Mouse (Mus musculus) bone marrow macrophage, adult 2 months (primary cell): Measurements from ENCODE around the gene Safb. TPM values are rescaled to one million over a fixed set of nuclear protein-coding genes. Genes with fewer than 3 reads are reported as not detected.

Experiments
- H3K27ac ChIP-seq: 2 replicates; pipeline ENCODE4 v1.5.1; 2012; ENCODE audit warnings: low read depth, low read length; ENCODE audit not compliant: insufficient read depth
- H3K4me1 ChIP-seq: 2 replicates; pipeline ENCODE4 v1.6.1; 2012; ENCODE audit warnings: low read length; ENCODE audit not compliant: control insufficient read depth, insufficient read depth
- H3K4me3 ChIP-seq: 2 replicates; pipeline ENCODE4 v1.5.1; 2012; ENCODE audit warnings: mild to moderate bottlenecking, low read length, moderate library complexity; ENCODE audit not compliant: insufficient read depth
- CTCF ChIP-seq: IDR thresholded peaks from 2 replicates; pipeline ENCODE4 v1.5.1; 2012; ENCODE audit warnings: low read depth, mild to moderate bottlenecking, low read length, moderate library complexity
- POLR2A ChIP-seq: IDR thresholded peaks from 2 replicates; pipeline ENCODE4 v1.6.1; 2012; ENCODE audit warnings: mild to moderate bottlenecking, low read depth, low read length, borderline replicate concordance
- polyA plus RNA-seq: library from polyadenylated mRNA; stranded (reverse); fragments of >200 nt; gene quantifications from 2 replicates; pipeline ENCODE4 v1.2.4, GENCODE M21; 2012; ENCODE audit not compliant: missing spikeins, insufficient read depth, insufficient read length

Safb gene
- polyA plus RNA-seq, 1 experiment = 75.6 TPM

- no peak overlapping the region for H3K27ac ChIP-seq
- H3K4me3 ChIP-seq = no peak overlapping the region
- 0 out of 2 replicates have a peak, but pooled peaks cover 2% of the 10 kb centered on the region for H3K4me1 ChIP-seq
- TF ChIP-seq CTCF = no peak
Observed at GRCm38 (mm10) chr17:56546576-56546975, 38.0 kb upstream of the Safb start.

DNA sequence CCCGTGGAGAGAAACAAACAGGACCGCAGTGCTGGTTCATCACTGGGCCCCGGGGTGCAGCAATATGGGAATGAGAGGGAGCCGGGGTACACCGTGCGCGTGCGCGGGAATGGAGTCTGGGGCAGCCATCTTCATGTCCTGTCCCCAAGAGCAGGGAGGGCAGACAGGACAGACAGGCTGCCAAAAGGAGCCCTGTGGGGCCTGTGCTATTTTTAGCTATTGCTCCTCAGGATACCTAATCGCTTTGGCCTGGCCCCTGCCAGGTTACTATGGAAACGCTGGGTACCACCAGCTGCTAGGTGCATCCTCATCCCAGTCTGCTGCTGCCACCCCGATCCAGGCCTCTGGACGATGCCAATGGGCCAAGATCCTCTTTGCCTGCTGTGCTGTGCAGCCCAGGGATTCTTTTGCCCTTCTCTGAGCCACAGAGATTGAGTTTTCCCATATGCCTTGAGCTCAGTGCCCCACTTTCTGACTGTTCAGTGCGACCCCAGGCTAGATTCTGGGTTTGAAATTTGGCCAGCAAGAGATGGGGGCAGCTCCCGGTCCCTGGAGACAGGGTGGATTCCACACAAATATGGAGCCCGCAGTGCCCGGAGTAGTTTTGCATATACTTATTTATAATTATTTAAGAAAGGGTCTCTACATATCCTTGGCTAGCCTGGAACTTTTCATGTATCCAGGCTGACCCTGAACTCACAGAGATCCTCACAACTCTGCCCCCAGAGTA lies 37.3 kb upstream of the Safb start:
- 0 out of 2 replicates have a peak, but pooled peaks cover 2% of the 10 kb centered on the region for H3K4me1 ChIP-seq
- no peak overlapping the region for H3K27ac ChIP-seq
- H3K4me3 ChIP-seq = no peak overlapping the region
- TF ChIP-seq CTCF (no peak), POLR2A (no peak)

- TF ChIP-seq POLR2A = no peak
- TF ChIP-seq CTCF = no peak
- no peak overlapping the region for H3K27ac ChIP-seq
Observed at GRCm38 (mm10) chr17:56547846-56548604, 36.6 kb upstream of the Safb start.

DNA sequence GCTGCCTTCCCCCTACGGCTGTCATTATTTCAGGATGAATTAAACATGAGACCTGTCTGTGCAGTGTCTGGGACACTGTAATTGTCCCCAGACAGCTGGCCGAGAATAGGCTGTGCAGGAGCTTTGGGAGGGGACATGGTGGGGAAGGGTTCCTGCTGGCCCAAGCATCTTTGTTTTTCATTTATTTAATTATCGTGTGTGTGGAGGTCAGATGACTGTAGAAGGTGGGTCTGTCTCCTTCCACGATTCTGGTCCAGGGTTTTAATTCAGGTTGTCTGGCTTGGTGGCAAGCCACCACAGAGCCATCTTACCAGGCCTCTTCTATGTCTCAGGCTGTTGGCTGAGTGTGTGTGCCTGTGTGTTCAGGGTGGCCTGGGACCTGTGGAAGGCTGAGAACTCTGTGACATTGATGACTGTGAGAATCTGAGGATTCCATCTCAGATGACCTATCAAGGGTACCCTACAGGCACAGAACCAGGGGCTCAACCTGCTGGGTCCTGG lies 36.0 kb upstream of the Safb start:
- 0 out of 2 replicates have a peak, but pooled peaks cover 2% of the 10 kb centered on the region for H3K4me1 ChIP-seq
- H3K27ac ChIP-seq = no peak overlapping the region
- TF ChIP-seq POLR2A = no peak
- no peak for TF ChIP-seq CTCF
- no peak overlapping the region for H3K4me3 ChIP-seq

More at GRCm38 (mm10) chr17:56547846-56548604, 36.6 kb upstream of the Safb start:
- Histone ChIP-seq H3K4me3 (no peak overlapping the region), H3K4me1 (0 out of 2 replicates have a peak, but pooled peaks cover 2% of the 10 kb centered on the region)

- Histone ChIP-seq H3K27ac (no peak overlapping the region), H3K4me3 (no peak overlapping the region), H3K4me1 (0 out of 2 replicates have a peak, but pooled peaks cover 2% of the 10 kb centered on the region)
- no peak for TF ChIP-seq CTCF
- no peak for TF ChIP-seq POLR2A
Observed at GRCm38 (mm10) chr17:56550784-56551475, 33.7 kb upstream of the Safb start.

GRCm38 (mm10) chr17:56551841-56552581 lies 32.6 kb upstream of the Safb start:
- Histone ChIP-seq H3K27ac (no peak overlapping the region), H3K4me3 (no peak overlapping the region), H3K4me1 (0 out of 2 replicates have a peak, but pooled peaks cover 2% of the 10 kb centered on the region)
- TF ChIP-seq CTCF (no peak), POLR2A (no peak)

DNA sequence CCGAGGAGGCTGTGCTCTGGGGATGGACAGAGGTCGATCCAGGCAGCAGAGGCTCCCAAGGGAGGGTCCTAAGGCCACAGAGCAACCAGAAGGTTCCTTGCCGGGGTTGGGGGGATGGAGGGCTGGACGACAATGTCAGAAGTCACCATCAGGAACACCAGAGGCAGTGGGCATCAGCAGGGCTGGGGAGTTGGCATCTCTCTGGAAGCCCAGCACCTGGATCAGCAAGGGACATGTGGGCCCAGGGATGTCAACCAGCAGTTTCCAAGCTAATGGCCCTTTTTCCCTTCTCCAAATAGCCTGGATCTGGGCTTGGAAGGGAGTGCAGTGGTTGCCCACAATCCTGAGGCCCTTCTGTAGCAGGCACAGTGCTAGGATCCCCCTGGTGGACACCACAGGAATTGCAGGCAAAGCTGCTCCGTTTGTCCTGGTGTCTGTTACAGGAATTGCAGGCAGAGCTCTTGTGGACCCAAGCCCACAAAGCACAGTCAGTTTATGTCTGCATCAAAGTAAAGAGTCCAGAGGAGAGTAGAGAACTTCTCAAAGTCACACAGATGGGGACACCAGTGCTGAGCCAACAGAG lies 31.8 kb upstream of the Safb start:
- TF ChIP-seq POLR2A (no peak), CTCF (peak; percentile 98)
- H3K4me3 ChIP-seq = no peak overlapping the region

DNA sequence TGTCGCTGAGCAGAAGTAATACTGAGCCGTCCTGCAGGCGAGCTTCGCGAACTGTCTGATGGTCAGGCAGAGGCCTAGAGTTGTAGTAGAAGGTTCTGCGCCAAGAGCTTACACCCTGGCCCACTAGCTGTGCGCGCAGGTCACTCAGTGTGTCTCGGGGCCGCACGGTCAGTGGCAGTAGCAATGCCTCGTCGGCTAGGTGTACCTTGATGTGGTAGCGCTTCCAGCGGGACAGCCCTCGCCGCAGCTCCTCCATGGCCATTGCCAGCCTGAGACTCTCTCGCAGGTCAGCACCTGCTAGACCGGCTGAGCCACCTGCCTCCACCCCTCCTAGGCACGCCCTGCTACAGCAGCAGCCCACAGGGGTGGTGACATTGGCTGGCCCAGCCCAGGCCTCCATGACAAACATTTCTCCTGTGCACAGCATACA lies 30.5 kb upstream of the Safb start, which contains the start of gene Gm20219:
TSS of gene Gm20219 (minus strand) at position 266 of the 430 bp plus-strand sequence.
- H3K27ac ChIP-seq = no peak within 1 kb of the TSS
- TF ChIP-seq POLR2A = no peak
- no peak for TF ChIP-seq CTCF
- H3K4me3 ChIP-seq = no peak within 1 kb of the TSS
- 0 out of 2 replicates have a peak, but pooled peaks cover 2% of the 10 kb centered on the region for H3K4me1 ChIP-seq

More for the DNA sequence above, 31.8 kb upstream of the Safb start:
- Histone ChIP-seq H3K4me1 (0 out of 2 replicates have a peak, but pooled peaks cover 2% of the 10 kb centered on the region), H3K27ac (no peak overlapping the region)
